Mouse (Mus musculus) brain, embryonic 18.5 days (tissue): Measurements from ENCODE around the gene Maml1.
A peak's percentile ranks its signal among the peaks of the same experiment; 100 is the strongest.

Experiments used
- DNase-seq: peaks from one replicate; pipeline ENCODE4 v3.0.0-alpha.2; 2012; ENCODE audit warnings: low read depth, low spot score

Gene Maml1

GRCm38 (mm10) chr11:50223783-50224662 is 68.1 kb downstream of the Maml1 start:
- no peak for DNase-seq

GRCm38 (mm10) chr11:50222559-50223276 is 69.4 kb downstream of the Maml1 start:
- DNase-seq, result no peak

- DNase-seq, result no peak
Measured at GRCm38 (mm10) chr11:50219833-50220232, 72.3 kb downstream of the Maml1 start.

GRCm38 (mm10) chr11:50217811-50218210 is 74.3 kb downstream of the Maml1 start:
- no peak for DNase-seq

DNA sequence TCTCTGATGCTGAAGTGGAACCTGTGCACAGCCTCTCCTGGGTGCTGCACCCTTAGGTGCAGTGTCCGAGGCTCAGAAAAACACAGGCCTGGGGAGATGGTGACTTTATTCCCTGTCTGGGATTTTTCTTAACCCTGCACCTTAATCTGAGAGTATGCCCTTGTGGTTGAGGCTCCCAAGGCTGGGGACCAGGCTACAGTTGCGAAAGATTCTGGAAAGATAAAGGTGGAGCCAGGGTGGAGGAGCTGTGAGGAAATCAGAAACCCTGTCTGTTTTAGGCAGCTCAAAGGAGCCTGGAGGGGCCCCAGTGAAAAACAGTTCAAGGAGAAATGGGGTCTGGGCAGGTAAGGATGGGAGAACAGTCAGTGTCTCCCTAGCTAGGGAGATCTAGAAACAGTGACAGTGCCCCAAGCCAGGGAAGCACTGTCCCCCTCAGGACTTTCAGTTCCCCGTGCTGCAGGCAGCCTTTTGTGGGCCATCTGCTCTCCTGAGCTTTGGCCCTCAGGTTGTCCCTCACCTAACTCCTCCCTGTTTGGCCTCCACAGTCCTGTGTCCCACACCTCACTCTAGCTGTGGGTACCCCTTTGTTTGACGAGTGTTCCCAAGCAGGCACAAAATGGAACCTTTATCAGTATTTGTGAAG is 75.3 kb downstream of the Maml1 start:
- no peak for DNase-seq

DNA sequence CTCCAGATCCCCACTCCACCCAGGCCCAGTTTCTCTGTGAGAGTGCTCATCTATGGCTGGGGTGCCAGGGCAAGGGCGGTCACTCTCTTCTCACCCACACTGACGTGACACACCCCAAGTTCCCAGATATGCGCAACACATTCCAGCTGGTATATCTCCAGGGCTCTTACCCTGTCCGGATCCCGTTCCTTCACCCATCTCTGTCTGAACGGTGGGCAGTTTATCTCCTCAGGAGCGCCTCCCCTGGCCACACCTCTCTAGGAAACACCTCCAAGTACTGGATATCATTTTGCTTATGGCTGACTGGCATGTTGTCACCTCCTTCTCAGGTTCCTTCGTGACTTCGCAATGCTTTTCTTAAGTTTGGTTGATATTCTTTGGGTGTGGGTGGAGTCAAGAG is 76.5 kb downstream of the Maml1 start:
- DNase-seq, result no peak

GRCm38 (mm10) chr11:50214631-50215030 is 77.5 kb downstream of the Maml1 start:
- no peak for DNase-seq

- DNase-seq, result no peak
Measured at GRCm38 (mm10) chr11:50212848-50213758, 79.0 kb downstream of the Maml1 start.

GRCm38 (mm10) chr11:50212060-50212739 is 79.9 kb downstream of the Maml1 start:
- DNase-seq, result no peak

DNA sequence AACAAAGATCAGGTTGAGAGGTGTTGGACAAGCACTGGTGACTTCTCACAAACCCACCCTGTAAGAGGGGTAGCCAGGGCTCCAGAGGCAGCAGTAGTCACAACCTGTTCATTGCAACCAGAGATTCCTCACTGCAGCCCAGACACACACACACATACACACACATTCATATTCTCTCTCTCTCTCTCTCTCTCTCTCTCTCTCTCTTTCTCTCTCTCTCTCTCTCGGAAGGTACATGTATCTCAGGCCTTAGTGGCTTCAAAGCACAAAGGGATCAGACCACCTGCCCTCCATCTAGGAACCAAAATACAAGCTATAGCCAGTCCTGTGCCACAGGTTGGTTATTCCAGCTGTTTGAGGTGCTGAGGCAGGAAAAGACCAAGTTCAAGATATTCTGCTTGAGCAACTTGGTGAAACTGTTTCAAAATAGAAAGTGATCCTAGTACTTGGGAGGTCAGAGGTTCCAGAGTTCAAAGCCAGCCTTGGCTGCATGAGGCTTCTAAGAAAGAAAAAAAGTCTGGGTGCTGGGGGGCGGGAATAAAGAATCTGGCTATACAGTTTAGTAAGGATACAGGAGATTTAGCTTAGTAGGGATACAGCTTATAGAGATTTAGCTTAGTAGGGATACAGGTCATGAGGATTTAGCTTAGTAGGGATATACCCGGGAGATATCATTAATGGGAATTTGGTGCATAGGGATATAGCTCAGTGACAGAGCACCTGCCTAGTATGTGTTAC is 80.6 kb downstream of the Maml1 start:
- DNase-seq, result no peak

DNA sequence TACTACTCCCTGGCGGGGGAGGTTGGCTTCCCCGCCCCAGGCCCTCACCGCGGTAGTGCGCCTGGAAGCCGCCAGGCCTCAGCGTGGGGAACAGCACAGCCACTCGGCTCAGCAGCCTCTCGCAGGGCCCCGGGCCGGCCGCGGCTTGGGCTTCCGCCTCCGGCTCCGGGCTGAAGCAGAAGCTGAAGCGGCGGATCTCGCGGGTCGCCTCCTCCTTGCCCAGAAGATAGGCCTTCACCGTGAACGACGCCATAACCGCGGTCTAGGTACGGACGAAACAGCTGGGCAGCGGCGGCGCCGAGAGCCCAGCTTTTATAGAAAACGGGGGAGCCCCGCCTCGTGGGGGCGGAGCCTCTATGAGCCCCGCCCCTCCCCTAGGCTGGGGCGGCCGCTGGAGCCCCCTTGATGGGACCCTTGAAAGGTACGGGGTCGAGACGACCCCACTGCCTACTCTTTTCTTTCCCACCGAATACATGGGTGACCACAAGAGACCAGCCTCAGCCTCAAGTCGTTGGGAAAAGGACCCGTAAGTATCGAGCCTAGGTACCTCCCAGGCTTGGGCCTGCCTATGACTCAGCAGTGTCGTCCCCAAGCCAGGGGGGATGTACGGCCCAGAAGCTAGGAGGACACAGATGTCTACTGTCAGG is 81.5 kb downstream of the Maml1 start, which contains the start of the genes Sqstm1 and Mgat4b:
Gene Sqstm1 (minus strand): TSS at position 323 of the 647 bp plus-strand sequence.
Gene Mgat4b (plus strand): TSS at position 386 of the 647 bp plus-strand sequence.
- peak; percentile 55 for DNase-seq

- DNase-seq, result peak; percentile 87
Measured at GRCm38 (mm10) chr11:50210101-50210504, 82.0 kb downstream of the Maml1 start.

- DNase-seq, result no peak
Measured at GRCm38 (mm10) chr11:50208039-50208438, 84.1 kb downstream of the Maml1 start.

DNA sequence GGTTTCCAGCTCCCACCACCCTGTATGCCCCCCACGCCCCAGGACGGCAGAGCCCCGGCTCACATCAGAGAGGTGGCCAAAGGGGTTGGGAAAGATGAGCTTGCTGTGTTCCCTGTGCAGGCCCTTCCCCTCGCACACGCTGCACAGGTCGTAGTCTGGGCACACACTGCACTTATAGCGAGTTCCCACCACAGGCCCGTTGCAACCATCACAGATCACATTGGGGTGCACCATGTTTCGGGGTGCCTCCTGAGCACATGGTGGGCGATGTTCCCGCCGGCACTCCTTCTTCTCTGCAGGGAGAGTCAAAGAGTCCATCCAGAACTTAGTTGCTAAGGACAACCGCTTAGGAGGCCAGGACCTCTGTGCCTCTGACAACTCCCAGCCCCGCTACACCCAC is 84.8 kb downstream of the Maml1 start:
- DNase-seq, result no peak

- DNase-seq, result no peak
Measured at GRCm38 (mm10) chr11:50206037-50206436, 86.1 kb downstream of the Maml1 start.
